Mouse (Mus musculus): ENCODE results near the gene Mthfsd.

- TF ChIP-seq SRF (IDR thresholded peaks at IDR 0.05; ENCODE audit: control insufficient read depth, insufficient read length, low read depth) (no peak), USF1 (IDR thresholded peaks at IDR 0.05; ENCODE audit: low read depth) (no peak), E2F4 (IDR thresholded peaks at IDR 0.05; ENCODE audit: insufficient read depth) (no peak), TCF12 (IDR thresholded peaks at IDR 0.05; ENCODE audit: insufficient read depth, poor library complexity, severe bottlenecking) (no peak), POLR2A (IDR thresholded peaks at IDR 0.05; ENCODE audit: insufficient read length, low read depth) (no peak), CEBPB (IDR thresholded peaks at IDR 0.05; ENCODE audit: insufficient read depth, poor library complexity, severe bottlenecking) (no peak), MAX (IDR thresholded peaks at IDR 0.05; ENCODE audit: low read depth) (no peak), MYOD1 (IDR thresholded peaks at IDR 0.05; ENCODE audit: control insufficient read depth in 1 of 3, insufficient read length in 2 of 3, low read depth in 2 of 3) (no peak), MYOG (IDR thresholded peaks at IDR 0.05; ENCODE audit: control insufficient read depth in 1 of 3, insufficient read depth in 1 of 3, insufficient read length in 2 of 3, low read depth in 2 of 3) (no peak), POLR2AphosphoS2 (IDR thresholded peaks at IDR 0.05; ENCODE audit: insufficient read length, low read depth) (no peak)
Observed at GRCm38 (mm10) chr8:121079201-121079600, 29.0 kb downstream of the Mthfsd start.
